Mouse (Mus musculus): Measurements from ENCODE around the gene 1700003E16Rik. TPM values are rescaled to one million over a fixed set of nuclear protein-coding genes. Genes with fewer than 3 reads are reported as not detected.
A peak's percentile ranks its signal among the peaks of the same experiment; 100 is the strongest.

Gene 1700003E16Rik
- 0.19 and 0.35 TPM in 2 replicates for polyA plus RNA-seq (2016; fragmentation: Nextera tagmentation; extraction: Ambion mirVana)

GRCm38 (mm10) chr6:83156259-83156684 is at the start of gene 1700003E16Rik, which contains the start of gene Wdr54:
Gene 1700003E16Rik (plus strand): TSS chr6:83156404.
Gene Wdr54 (minus strand): TSS chr6:83156397.
- Histone ChIP-seq H3K4me3 (peak within 1 kb of the TSS; percentile 55), H3K9me3 (replicated peaks) (no peaks in the 10 kb centered on the region), H3K4me1 (peaks cover 22% of the 10 kb centered on the region), H3K36me3 (no peaks in the 10 kb centered on the region; the same call in 1 of the 2 replicates), H3K9ac (peak within 1 kb of the TSS; percentile 52), H3K27me3 (replicated peaks) (peaks cover 78% of the 10 kb centered on the region), H3K4me2 (peak within 1 kb of the TSS; percentile 84), H3K27ac (no peak within 1 kb of the TSS)
- ATAC-seq: 0 out of 2 replicates have a peak, but pooled peaks have one; percentile 40
- 3% methylated on average over 32 of the region's 32 CpGs for WGBS (ENCODE audit: insufficient replicate concordance)

- WGBS (ENCODE audit: insufficient replicate concordance): 35% methylated on average over 13 of the region's 13 CpGs
- H3K4me2 ChIP-seq: peak overlapping the region; percentile 80
- no peaks in the 10 kb centered on the region for H3K27me3 ChIP-seq (replicated peaks)
- peaks cover 48% of the 10 kb centered on the region for H3K36me3 ChIP-seq
- peak overlapping the region; percentile 93 for H3K9ac ChIP-seq
- H3K4me3 ChIP-seq: peak overlapping the region; percentile 78
- ATAC-seq: peak; percentile 45
- H3K27ac ChIP-seq: peak overlapping the region; percentile 92
- H3K9me3 ChIP-seq (replicated peaks): no peaks in the 10 kb centered on the region
- peaks cover 56% of the 10 kb centered on the region for H3K4me1 ChIP-seq
Observed at GRCm38 (mm10) chr6:83107566-83108400, 48.4 kb upstream of the 1700003E16Rik start.

GRCm38 (mm10) chr6:83108762-83109668 is 47.2 kb upstream of the 1700003E16Rik start, which contains the start of gene Mrpl53:
Gene Mrpl53 (plus strand): TSS chr6:83109040.
- peak within 1 kb of the TSS; percentile 92 for H3K27ac ChIP-seq
- H3K9me3 ChIP-seq (replicated peaks): no peaks in the 10 kb centered on the region
- WGBS (ENCODE audit: insufficient replicate concordance): under 1% methylated on average over 76 of the region's 76 CpGs
- ATAC-seq: peak; percentile 82
- no peaks in the 10 kb centered on the region for H3K27me3 ChIP-seq (replicated peaks)
- H3K4me2 ChIP-seq: peak within 1 kb of the TSS; percentile 80
- H3K4me1 ChIP-seq: peaks cover 55% of the 10 kb centered on the region
- peak within 1 kb of the TSS; percentile 78 for H3K4me3 ChIP-seq
- peaks cover 42% of the 10 kb centered on the region for H3K36me3 ChIP-seq
- H3K9ac ChIP-seq: peak within 1 kb of the TSS; percentile 93

GRCm38 (mm10) chr6:83111510-83112136 is 44.6 kb upstream of the 1700003E16Rik start:
- H3K4me1 ChIP-seq: peaks cover 73% of the 10 kb centered on the region

GRCm38 (mm10) chr6:83115011-83115671 is 41.1 kb upstream of the 1700003E16Rik start, which contains the start of gene Mogs:
Gene Mogs (plus strand): TSS chr6:83115496.
- no peaks in the 10 kb centered on the region for H3K27me3 ChIP-seq (replicated peaks)
- peak within 1 kb of the TSS; percentile 86 for H3K4me3 ChIP-seq
- H3K4me1 ChIP-seq: peaks cover 83% of the 10 kb centered on the region
- peak within 1 kb of the TSS; percentile 95 for H3K4me2 ChIP-seq
- H3K9me3 ChIP-seq (replicated peaks): no peaks in the 10 kb centered on the region
- H3K27ac ChIP-seq: peak within 1 kb of the TSS; percentile 88
- peak; percentile 91 for ATAC-seq
- H3K36me3 ChIP-seq: peaks cover 48% of the 10 kb centered on the region
- peak within 1 kb of the TSS; percentile 96 for H3K9ac ChIP-seq
- WGBS (ENCODE audit: insufficient replicate concordance): 2% methylated on average over 56 of the region's 58 CpGs

More at GRCm38 (mm10) chr6:83111510-83112136, 44.6 kb upstream of the 1700003E16Rik start:
- Histone ChIP-seq H3K27me3 (replicated peaks) (no peaks in the 10 kb centered on the region), H3K36me3 (peaks cover 25% of the 10 kb centered on the region), H3K4me2 (peak overlapping the region; percentile 80; the same call in 1 of the 2 replicates), H3K27ac (peak overlapping the region; percentile 54), H3K9ac (no peak overlapping the region), H3K9me3 (replicated peaks) (no peaks in the 10 kb centered on the region), H3K4me3 (no peak overlapping the region)
- WGBS (ENCODE audit: insufficient replicate concordance): 55% methylated on average over 4 of the region's 4 CpGs
- no peak for ATAC-seq

GRCm38 (mm10) chr6:83115682-83116372 is 40.4 kb upstream of the 1700003E16Rik start:
- Histone ChIP-seq H3K9ac (peak overlapping the region; percentile 96), H3K9me3 (replicated peaks) (no peaks in the 10 kb centered on the region), H3K27ac (peak overlapping the region; percentile 88), H3K4me2 (peak overlapping the region; percentile 95), H3K27me3 (replicated peaks) (no peaks in the 10 kb centered on the region), H3K36me3 (peaks cover 41% of the 10 kb centered on the region), H3K4me1 (peaks cover 83% of the 10 kb centered on the region), H3K4me3 (peak overlapping the region; percentile 86)
- WGBS (ENCODE audit: insufficient replicate concordance): under 1% methylated on average over 45 of the region's 48 CpGs
- ATAC-seq: peak; percentile 53

GRCm38 (mm10) chr6:83116373-83117164 is 39.6 kb upstream of the 1700003E16Rik start:
- peak overlapping the region; percentile 96 for H3K9ac ChIP-seq
- no peak for ATAC-seq
- peaks cover 34% of the 10 kb centered on the region for H3K36me3 ChIP-seq
- H3K4me2 ChIP-seq: peak overlapping the region; percentile 95
- H3K9me3 ChIP-seq (replicated peaks): no peaks in the 10 kb centered on the region
- peak overlapping the region; percentile 86 for H3K4me3 ChIP-seq
- H3K4me1 ChIP-seq: peaks cover 77% of the 10 kb centered on the region
- 71% methylated on average over 11 of the region's 11 CpGs for WGBS (ENCODE audit: insufficient replicate concordance)
- H3K27me3 ChIP-seq (replicated peaks): no peaks in the 10 kb centered on the region
- H3K27ac ChIP-seq: peak overlapping the region; percentile 88

GRCm38 (mm10) chr6:83117165-83117438 is 39.1 kb upstream of the 1700003E16Rik start:
- Histone ChIP-seq H3K27me3 (replicated peaks) (no peaks in the 10 kb centered on the region), H3K4me2 (peak overlapping the region; percentile 95), H3K9me3 (replicated peaks) (no peaks in the 10 kb centered on the region), H3K27ac (peak overlapping the region; percentile 88; the same call in 1 of the 2 replicates), H3K4me1 (peaks cover 73% of the 10 kb centered on the region), H3K36me3 (peaks cover 33% of the 10 kb centered on the region), H3K4me3 (no peak overlapping the region), H3K9ac (peak overlapping the region; percentile 96; the same call in 1 of the 2 replicates)
- ATAC-seq: no peak
- 87% methylated on average over 4 of the region's 4 CpGs for WGBS (ENCODE audit: insufficient replicate concordance)

- Histone ChIP-seq H3K27ac (0 out of 2 replicates have a peak overlapping the region, but pooled peaks have one; percentile 42), H3K27me3 (replicated peaks) (no peaks in the 10 kb centered on the region), H3K36me3 (peaks cover 33% of the 10 kb centered on the region), H3K4me3 (no peak overlapping the region), H3K9me3 (replicated peaks) (no peaks in the 10 kb centered on the region), H3K4me2 (peak overlapping the region; percentile 95; the same call in 1 of the 2 replicates), H3K9ac (no peak overlapping the region), H3K4me1 (peaks cover 74% of the 10 kb centered on the region)
- no peak for ATAC-seq
- 85% methylated on average over 13 of the region's 13 CpGs for WGBS (ENCODE audit: insufficient replicate concordance)
Observed at GRCm38 (mm10) chr6:83117616-83118015, 38.6 kb upstream of the 1700003E16Rik start.

GRCm38 (mm10) chr6:83118369-83118768 is 37.8 kb upstream of the 1700003E16Rik start:
- H3K4me1 ChIP-seq: peaks cover 80% of the 10 kb centered on the region
- peak overlapping the region; percentile 0; the same call in 1 of the 2 replicates for H3K27ac ChIP-seq
- 79% methylated on average over 11 of the region's 11 CpGs for WGBS (ENCODE audit: insufficient replicate concordance)
- H3K4me3 ChIP-seq: no peak overlapping the region
- ATAC-seq: no peak
- H3K27me3 ChIP-seq (replicated peaks): no peaks in the 10 kb centered on the region
- H3K9ac ChIP-seq: no peak overlapping the region
- no peaks in the 10 kb centered on the region for H3K9me3 ChIP-seq (replicated peaks)
- no peak overlapping the region for H3K4me2 ChIP-seq
- H3K36me3 ChIP-seq: peaks cover 38% of the 10 kb centered on the region

Data from liver, embryonic 12.5 days (tissue).